Mouse (Mus musculus): ENCODE measurements at regions not wholly inside any gene's neighbourhood (a gene's known extent, or its start where the extent isn't known, plus 50 kb on each side); places are given as distances from the start of the nearest gene placed in this dataset.

DNA sequence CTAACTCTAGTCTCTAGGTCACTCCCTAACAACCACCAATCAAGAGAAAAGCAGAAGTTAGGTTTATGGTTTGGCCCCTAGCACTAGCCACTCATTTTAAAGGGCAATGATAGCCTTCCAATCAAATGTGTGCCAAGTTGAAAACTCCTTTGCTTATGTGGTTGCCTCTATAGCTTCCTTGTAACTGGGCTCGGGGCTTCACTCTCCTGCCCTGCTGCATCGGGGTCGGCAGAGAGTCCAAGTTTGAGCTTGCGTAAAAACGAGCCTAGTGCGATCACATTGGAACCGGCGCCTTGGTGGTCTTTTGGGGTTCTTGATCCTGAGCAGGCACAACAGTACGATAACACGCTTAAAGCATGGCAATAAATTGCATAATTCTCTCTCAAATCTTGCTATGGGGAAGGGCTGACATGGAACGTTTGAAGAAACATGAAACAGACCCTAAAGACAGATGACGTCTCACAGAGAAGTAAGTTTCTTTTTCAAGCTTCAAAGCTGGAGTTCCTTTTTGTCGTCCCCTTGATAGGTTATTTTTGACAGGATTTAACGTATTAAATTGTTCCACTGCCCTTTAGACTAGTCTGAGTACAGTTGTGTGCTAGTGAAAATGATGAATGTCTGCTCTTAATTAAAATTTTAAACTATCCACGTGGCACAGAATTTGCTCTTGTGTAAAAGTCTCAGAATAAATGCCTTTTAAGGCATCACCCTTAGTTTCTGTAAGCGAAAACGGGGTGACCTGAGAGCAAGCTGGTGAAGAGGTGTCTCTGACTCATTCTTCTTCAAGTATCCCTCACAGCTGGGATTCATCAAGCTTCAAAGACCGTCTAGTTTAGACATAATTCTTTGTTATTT is 52.0 kb downstream of the 4930426L09Rik start:
- no peak for DNase-seq

DNA sequence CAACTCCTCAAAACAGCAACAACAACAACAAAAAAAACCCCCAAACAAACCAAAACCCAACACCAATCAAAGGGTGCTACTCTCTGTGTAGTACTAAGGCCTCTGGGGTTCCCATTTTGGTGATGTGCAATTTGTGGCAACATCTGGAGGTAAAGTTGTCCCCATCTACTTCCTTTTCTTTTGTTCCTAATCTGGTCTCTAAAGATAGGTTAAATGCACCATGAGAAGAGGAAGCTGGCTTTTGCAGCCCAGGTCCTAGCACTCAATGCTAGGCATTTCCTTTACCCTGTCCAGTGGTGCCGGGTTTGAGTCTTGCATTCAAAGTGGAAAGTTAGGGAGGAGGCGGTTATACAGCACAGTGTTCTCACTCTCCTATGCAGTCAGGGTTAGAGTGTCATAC is 57.4 kb downstream of the 4930426L09Rik start:
- DNase-seq: no peak

DNA sequence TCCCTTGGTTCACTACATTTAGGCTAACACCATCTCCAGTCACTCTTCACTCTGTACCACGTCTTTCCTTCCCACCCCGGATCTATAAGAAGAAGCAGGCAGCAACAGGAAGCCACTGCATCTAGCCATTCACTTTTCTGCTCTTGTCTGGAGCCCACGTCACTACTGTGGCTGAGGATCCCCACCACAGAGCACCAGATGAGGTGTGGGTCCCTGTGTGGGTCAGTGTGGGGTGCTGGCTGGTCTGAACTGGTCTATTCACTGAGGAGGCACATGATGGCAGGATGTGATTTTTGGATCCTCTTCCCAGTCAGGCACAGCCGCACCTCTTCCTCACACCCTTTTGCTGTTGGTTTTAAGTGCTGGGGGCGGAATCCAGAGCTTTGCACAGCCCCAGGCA is 59.7 kb downstream of the 4930426L09Rik start:
- DNase-seq: no peak

DNA sequence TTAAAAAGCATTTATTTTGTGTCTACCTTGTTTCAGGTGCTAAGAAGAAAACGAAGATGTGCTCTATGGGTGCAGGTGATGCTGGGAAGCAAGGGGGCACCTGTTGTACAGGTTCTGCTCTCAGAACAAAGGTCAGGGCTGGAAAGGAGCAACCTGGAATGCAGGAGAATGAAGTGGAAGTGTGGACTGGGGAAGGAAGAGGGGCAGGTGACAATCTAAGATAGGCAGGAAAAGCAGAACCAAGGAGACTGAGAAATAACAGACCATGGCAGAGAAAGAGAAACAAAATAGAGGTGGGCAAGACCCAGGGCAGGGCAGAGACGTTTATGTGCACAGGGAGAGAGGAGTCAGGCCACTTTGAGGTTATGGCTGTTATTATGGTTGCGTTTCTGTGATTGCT is 60.6 kb downstream of the 4930426L09Rik start:
- no peak for DNase-seq

DNA sequence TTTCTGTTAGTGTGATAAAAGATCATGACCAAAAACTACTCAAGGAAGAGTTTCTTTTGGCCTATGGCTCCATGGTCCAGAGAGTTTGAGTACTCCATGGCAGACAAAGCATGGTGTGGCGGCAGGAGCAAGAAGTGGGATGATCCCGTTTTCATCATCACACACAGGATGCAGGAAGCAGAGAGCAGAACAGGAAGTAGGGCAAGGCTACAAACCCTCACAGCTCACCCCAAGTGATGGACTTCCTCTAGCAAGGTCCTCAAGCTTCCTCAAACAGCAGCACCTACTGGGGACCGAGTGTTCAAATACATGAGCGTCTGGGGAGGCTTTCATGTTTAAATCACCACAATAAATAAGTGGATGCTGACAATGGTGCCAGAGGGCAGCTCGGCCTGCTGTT is 61.1 kb downstream of the 4930426L09Rik start:
- DNase-seq: no peak

DNA sequence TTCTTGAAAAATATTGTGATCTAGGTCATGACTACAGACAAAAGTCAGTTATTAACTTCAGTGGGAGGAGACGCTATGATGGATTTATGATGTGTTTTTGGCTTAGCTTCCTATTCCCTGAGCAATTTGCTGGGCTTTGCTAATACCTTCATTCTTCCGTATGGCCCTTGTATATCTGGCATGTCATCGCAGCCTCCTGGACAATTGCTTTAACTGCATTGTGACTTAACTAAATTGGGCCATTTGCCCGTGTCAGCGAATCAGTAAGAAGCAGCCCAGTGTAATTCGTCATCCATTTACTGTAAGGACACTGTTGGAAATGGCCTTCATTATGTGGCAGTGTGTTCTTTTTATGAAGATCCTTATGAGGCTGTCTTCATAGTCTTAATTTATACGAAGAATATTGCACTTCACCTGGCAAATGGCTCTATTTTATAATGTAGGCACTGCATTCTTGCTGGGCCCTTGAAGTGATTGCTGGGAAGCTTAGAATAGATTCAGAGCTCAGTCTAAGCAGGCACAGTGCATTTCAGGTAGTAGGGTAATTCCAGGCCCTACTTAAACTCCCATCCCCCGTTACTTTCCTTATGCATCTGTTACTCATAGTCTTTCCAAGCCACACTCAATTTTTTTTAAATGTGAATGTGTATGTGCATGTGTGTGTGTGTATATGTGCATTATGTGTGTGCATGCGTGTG is 62.2 kb downstream of the 4930426L09Rik start:
- DNase-seq: no peak

DNA sequence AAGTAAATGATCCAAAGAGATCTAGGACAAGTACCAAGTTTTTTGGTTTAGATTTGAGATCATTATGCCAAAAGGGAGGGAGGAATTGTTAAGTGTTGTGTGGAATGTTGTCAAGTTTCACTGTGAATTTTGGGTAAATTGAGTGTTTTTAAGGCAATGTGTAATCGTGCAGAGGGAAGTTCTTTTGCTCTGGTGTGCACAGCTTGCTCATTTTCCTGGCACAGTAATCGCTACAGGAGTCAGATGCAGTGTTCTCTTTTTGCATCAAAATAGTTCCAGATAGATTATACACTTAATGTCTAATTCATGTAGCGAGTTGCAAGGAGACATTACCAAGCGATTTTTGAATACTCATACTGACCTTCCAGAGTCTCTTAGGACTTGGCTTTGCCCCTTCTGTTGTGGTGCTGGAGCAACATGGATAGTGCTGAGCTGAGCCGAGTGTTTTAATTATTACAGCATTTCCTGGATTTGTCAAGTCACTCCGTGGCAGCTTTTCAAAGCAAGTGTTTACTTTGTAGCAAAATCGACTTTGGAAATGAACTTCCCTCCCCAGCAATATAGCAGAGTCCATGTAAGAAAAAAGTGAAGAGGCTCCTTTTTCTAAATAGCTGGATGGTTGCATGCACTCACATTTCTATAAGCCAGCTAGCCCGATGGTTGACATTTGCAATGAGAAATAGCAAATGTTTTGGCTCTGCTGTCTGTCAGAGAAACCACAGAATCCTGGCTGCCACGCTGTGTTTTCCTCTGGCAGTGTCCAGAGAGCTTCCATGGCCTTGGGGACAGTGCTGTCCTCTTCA is 66.6 kb downstream of the 4930426L09Rik start:
- peak; percentile 20 for DNase-seq

DNA sequence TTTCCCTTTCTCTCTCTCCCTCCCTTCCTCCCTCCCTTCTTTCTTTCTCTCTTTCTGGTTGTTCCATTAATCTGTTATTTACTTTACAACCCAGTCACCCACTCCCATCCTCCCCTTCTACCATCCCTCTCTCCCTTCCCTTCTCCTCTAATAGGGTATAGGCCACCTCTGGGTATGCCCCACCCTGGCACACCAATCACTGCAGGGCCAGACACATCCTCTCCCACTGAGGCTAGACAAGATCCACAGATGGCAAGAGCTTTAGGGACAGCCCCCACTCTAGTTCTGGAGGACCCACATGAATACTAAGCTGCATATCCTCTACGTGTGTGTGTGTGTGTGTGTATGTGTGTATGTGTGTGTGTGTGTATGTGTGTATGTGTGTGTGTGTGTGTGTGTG is 67.4 kb downstream of the 4930426L09Rik start:
- no peak for DNase-seq

DNA sequence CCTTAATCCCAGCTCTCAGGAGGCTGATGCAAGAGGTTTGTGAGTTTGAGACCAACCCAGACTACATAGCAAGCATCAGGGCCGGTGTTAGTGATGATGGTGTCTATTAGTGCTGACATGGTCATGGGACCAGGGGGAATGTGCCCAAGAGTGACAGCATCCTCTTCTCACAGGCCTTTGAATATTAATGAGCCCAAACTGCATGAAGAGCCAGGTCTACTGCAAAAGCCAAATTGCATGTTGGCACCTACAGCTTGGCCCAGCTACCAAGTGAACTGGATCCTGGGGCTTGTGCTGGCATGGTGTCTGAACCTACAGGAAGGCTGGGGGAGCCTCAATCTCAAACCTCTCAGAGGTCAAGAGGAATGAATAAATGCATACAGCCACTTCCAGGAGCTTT is 70.0 kb downstream of the 4930426L09Rik start:
- DNase-seq: no peak

DNA sequence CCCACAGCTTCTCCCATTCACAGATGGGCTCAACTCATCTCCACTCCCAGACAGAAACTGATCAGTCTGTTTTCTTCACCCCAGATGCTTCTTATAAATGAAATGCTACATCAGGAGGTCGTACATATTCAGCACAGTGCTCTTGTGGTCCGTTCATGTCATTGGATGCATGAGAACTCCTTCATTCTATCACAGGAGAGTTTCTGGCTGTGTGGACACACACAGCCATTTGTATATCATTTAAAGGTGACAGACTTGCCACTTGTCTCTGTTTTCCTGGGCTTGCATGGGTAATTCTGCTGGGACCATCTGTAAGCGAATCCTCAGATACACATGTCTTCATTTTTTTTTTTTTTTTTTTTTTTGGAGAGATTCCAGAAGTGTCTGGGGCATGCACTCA is 85.7 kb downstream of the 4930426L09Rik start:
- no peak for DNase-seq

DNA sequence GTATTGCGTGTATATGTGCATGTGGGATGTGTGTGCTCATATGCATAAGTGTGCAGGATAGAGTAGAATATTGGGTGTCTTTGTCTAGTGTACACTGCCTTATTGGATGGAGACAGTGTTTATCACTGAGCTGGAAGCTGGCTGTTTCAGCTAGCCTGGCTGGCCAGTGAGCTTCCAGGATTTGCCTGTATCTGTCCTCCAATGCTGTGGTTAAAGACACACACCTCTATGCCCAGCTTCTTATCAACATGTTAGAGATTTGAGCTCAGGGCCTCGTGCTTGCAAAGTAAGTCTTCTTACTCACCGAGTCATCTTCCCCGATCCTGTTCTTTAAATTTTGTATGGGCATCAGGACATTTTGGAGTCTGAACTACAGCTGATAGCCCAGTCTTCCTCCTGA is 87.0 kb downstream of the 4930426L09Rik start:
- DNase-seq: no peak

DNA sequence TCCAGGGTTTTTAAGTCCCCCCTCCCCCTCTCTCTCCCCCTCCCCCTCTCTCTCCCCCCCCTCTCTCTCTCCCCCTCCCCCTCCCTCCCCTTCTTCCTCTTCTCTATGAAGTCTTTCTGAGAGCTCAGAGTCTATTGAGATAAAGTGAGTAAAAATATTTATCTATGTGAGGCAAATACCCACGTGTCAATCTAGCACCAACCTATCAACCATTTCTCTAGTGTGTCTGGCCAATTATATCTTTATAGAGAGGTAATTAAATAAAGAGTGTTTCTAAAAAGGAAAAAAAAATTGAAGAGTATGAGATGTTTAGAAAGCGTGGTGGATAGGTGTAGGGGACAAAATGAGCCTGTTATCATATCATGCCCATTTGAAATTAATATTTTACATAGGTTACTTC is 88.0 kb downstream of the 4930426L09Rik start:
- DNase-seq: no peak

DNA sequence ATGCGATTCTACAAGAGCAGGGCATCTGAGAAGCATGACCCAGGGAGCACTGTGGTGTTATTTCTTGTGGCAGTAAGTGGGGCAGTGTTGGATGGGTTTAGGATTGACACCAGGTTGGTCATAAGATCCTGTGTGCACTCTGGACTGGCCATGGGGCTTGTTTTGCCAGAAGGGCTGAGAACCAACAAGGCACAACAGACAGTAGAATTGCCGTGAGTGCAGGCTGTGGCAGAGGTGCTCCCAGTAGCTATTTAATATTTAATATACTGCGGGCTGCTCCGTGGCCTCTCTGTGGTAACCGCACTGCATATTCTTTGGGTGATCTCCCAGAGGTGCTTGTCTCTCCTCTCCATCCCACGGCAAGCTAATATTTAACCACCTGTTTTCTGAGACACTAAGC is 88.5 kb downstream of the 4930426L09Rik start:
- no peak for DNase-seq

DNA sequence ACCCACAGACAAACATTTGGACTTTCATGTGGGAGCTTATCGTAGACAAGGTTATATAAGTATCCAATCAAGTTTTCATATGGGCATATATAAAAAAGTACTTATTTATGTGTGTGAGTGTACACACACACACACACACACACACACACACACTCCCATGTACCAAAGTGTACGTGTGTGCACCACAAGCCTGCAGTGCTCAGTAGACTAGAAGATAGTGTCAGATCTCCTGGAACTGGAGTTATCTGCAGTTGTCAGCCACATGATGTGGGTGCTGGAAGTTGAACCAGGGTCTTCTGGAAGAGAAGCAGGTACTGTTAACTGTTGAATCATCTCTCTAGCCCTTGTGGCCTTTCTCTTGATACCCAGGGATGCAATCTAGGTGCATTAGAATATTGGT is 99.7 kb upstream of the Armc3 start:
- no peak for DNase-seq

DNA sequence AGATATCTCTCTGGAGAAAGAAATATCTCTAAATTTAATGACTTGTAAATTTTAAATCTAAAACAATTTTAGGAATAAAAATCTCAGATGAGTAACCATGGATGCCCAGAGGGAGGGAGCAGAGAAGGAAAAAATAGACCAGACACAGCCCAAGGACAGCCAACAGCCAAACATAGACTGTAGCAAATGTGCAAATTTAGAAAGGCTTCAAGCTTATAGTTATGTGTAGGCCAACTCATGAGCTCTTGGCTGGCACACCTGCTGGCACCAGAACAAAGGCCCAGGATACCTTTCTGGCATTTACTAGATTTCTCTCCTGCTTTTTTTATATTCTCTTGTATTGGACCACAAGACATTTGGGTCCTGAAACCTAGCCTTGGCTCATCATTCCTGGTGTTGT is 90.3 kb upstream of the Armc3 start:
- DNase-seq: no peak

DNA sequence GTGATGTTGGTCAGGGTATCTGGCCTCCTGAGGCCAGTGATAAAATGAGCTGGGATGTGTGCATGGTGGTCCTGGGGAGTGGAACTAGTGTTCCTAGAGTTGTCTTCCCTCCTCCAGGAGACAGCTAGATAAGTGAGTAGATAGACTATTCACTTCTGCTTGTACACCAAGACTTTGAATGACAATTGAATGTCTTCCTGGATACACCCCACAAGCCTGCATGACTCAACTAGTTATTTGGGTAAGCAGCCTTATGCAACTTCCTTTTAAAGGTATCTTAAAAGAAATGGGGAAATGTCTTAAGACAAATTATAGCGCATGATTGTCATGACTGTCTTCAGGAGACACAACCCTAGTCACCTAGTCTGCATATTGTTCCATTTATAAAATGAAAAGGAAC is 79.2 kb upstream of the Armc3 start:
- no peak for DNase-seq

DNA sequence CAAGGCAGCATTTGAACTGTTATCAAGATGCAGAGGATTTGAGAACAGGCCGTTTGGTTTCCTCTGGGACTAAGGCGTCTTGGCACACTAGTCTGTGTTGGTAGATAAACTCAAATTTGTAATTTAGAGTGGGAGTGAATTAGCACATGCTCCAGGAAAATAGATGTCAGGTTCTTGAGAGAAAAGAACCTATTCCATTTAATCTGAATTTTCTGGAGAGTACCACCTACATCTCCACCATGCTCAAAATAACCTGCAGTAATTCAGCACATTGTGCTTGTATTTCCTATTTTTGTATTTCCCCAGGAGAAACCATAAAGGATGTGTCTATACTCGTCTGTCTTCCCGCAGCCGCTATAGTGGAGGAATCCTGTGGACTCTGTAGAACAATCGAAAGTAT is 66.2 kb upstream of the Armc3 start:
- no peak for DNase-seq

DNA sequence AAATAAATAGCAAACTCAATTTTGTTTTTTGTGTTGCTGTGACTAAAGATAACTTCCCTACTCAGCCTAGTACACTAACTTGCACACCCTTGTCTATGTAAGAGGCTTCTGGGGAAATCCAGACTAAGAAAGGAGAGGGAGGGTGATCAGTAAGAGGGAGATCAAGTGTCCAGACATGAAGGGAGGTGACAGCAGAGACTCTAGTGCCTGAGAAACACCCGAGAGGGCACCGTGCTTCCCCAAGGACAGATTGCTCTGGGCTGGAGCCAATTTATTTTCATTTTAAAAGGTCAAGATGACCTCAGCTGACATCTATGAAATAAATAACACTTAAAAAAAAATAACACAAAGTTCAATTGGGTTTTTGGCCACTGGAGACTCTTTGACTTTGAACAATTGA is 56.5 kb upstream of the Armc3 start:
- DNase-seq: no peak

DNA sequence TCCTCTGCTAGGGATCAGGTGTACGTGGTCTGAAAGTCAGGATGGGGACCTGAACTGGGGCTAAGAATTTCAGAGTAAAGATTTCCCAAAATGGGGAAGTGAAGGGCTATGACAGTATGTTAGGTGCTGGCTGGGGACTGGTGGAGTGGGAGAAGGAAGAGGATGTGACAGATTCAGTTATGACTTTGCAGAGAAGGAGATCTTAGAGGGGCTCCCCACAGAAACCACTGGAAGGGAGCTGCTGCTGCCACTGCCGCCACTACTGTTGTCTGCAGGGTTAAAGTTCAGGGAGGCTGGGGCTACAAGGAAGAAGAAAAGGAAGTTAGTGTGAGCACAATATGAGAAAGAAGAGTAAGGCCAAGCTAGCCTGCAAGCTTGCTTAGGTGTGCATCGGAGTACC is 53.7 kb upstream of the Armc3 start:
- no peak for DNase-seq

DNA sequence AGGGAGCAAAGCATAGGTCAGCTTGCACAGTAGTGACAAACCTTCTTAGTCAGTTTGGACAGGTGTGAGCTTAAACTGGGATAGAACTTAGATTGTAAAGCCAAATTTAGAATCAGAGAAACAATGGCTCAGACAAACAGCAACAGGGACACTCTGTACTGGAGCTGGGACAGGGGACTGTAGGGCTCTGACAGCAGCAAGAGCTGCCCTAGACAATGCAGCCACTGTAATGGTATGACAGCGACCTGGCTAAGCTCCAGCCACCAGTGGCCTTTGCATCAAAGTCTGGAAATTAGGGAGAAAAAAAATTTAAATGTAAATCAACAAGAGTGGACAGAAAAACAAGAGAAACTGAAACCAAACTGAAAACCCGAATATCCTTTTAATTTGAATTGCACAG is 53.2 kb upstream of the Armc3 start:
- peak; percentile 45 for DNase-seq

DNA sequence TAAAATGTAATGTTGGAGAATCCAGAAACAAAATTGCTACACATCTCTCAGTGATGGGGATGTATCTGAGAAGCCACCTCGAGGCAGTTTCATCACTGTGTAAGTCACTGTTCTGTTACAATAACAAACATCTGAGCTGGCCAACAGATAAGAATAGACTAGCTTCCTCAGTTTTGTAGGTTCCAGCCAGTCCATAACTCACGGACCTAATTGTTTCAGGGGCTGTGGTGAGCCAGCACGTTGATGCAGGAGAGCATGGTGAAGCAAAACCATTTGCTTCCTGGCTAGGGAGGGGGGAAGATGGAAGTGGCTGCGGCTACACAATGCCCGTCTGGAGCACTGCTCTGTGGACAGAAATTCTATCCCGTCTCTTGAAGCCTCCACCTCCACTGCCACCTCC is 52.8 kb upstream of the Armc3 start:
- no peak for DNase-seq

DNA sequence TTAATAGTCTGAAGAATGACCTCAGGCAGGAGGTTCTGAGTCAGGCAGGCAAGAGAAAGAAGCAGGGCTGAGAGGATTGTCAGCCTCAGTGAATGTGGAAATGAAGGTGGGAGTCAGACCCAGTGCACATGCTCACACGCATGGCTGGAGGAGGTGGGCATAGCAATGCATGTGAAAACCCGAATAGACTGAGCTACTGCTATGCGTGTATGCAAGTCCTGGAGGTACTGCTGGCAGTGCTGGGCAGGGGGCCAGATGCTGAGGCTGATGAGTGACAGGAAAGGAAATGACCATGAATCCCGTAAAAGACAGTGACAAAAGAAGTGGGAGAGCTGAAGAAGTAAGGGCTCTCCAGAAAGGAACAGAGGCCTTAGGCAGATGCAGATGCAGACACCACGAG is 50.3 kb upstream of the Armc3 start:
- DNase-seq: peak; percentile 17

All from heart, postnatal 4 days (tissue).